In genomic region chr17:23700079-23700478, GRCm38 (mm10) we compare ENCODE assay signal across 8 mouse cellular contexts. TPM values are rescaled to one million over a fixed set of nuclear protein-coding genes. Genes with fewer than 3 reads are reported as not detected.
DNase-seq lines count a peak whose midpoint lies in the region; ATAC-seq lines count a peak whose summit lies in the region.

No protein-coding gene starts in this region.

- no peaks in the 10 kb centered on the region for H3K36me3 ChIP-seq in intestine, embryonic 15.5 days

- H3K27me3 ChIP-seq in intestine, embryonic 15.5 days (replicated peaks), result peaks cover 6% of the 10 kb centered on the region; the same call in 1 of the 2 replicates

- peak; percentile 83 for DNase-seq in adrenal gland, adult 18-20 months (ENCODE audit: low spot score in 2 of 2)
- DNase-seq in embryo, embryonic 11 days, result peak; percentile 92
- DNase-seq in gastrocnemius, postnatal 25 days, result peak; percentile 92
- DNase-seq in left cerebral cortex, postnatal 14 days (ENCODE audit: low spot score in 2 of 2), result peak; percentile 91 to 94
- DNase-seq in mesoderm, embryonic 11.5 days (ENCODE audit: low read depth, low spot score), result peak; percentile 93
- peak; percentile 86 for DNase-seq in right cerebral cortex, postnatal 25 days
- DNase-seq in urinary bladder, postnatal 36 days (ENCODE audit: low spot score in 2 of 2), result peak; percentile 75 to 91

- peak overlapping the region; percentile 100 for H3K4me2 ChIP-seq in intestine, embryonic 15.5 days (replicated peaks)

- 0% methylated on average over 24 of the region's 28 CpGs for WGBS in intestine, embryonic 15.5 days

- peak overlapping the region; percentile 55 for H3K9ac ChIP-seq in intestine, embryonic 15.5 days

- H3K4me1 ChIP-seq in intestine, embryonic 15.5 days (replicated peaks), result 0 out of 2 replicates have a peak, but pooled peaks cover 7% of the 10 kb centered on the region

- intact Hi-C loops in left cerebral cortex, postnatal 14 days (cut with DNase I), result loop anchor here (5.0 kb wide), 1 partner anchor 38 kb away; the partner anchor contains the start of gene Bicdl2

- no peaks in the 10 kb centered on the region for H3K9me3 ChIP-seq in intestine, embryonic 15.5 days

- peak overlapping the region; percentile 77 for H3K4me3 ChIP-seq in intestine, embryonic 15.5 days (replicated peaks)

- peak; percentile 97 for ATAC-seq in intestine, embryonic 15.5 days

- no peak overlapping the region for H3K27ac ChIP-seq in intestine, embryonic 15.5 days

RNA-seq across cellular contexts. Expression of gene Cldn9, which starts 16.3 kb away (rescaled TPM):
- not detected for total RNA-seq in adrenal gland, adult 18-20 months (2021)
- under 1 TPM in 1 of 2 experiments, not detected in 1; 0.19 TPM for total RNA-seq in gastrocnemius, postnatal 25 days (2021)
- 1.3 and 2.0 TPM in 2 replicates for polyA plus RNA-seq in intestine, embryonic 15.5 days (2015; fragmentation: Nextera tagmentation; extraction: Ambion mirVana)
- under 1 TPM in 1 of 2 experiments, not detected in 1; 0.23 TPM for total RNA-seq in left cerebral cortex, postnatal 14 days (2021)

RNA-seq across cellular contexts. Expression of gene Cldn6, which starts 21.0 kb away (rescaled TPM):
- not detected for total RNA-seq in adrenal gland, adult 18-20 months (2021)
- not detected for total RNA-seq in gastrocnemius, postnatal 25 days (2021)
- polyA plus RNA-seq in intestine, embryonic 15.5 days (2015; fragmentation: Nextera tagmentation; extraction: Ambion mirVana), result 42.8 and 46.2 TPM in 2 replicates
- not detected for total RNA-seq in left cerebral cortex, postnatal 14 days (2021)

RNA-seq across cellular contexts. Expression of gene 1520401A03Rik, which starts 22.5 kb away (rescaled TPM):
- total RNA-seq in adrenal gland, adult 18-20 months (2021), result 1 to 10 TPM; 2.2 to 6.7 TPM
- not detected for total RNA-seq in gastrocnemius, postnatal 25 days (2021)
- 0.14 TPM in 1 of 2 replicates, not detected in the other for polyA plus RNA-seq in intestine, embryonic 15.5 days (2015; fragmentation: Nextera tagmentation; extraction: Ambion mirVana)
- under 1 TPM in 1 of 2 experiments, not detected in 1; 0.37 TPM for total RNA-seq in left cerebral cortex, postnatal 14 days (2021)

RNA-seq across cellular contexts. Expression of gene Tnfrsf12a, which starts 22.8 kb away (rescaled TPM):
- 100 to 1,000 TPM; 224 to 359 TPM for total RNA-seq in adrenal gland, adult 18-20 months (2021)
- 10 to 100 TPM; 46.1 to 61.5 TPM for total RNA-seq in gastrocnemius, postnatal 25 days (2021)
- 24.2 and 24.8 TPM in 2 replicates for polyA plus RNA-seq in intestine, embryonic 15.5 days (2015; fragmentation: Nextera tagmentation; extraction: Ambion mirVana)
- 1 to 10 TPM; 6.3 to 9.6 TPM for total RNA-seq in left cerebral cortex, postnatal 14 days (2021)

RNA-seq across cellular contexts. Expression of gene Pkmyt1, which starts 26.1 kb away (rescaled TPM):
- 1 to 10 TPM; 2.1 to 2.4 TPM for total RNA-seq in adrenal gland, adult 18-20 months (2021)
- total RNA-seq in gastrocnemius, postnatal 25 days (2021), result under 1 TPM; 0.67 to 0.83 TPM
- polyA plus RNA-seq in intestine, embryonic 15.5 days (2015; fragmentation: Nextera tagmentation; extraction: Ambion mirVana), result 42.3 and 46.0 TPM in 2 replicates
- 1 to 10 TPM; 3.3 to 5.7 TPM for total RNA-seq in left cerebral cortex, postnatal 14 days (2021)
